In the genomic region with DNA sequence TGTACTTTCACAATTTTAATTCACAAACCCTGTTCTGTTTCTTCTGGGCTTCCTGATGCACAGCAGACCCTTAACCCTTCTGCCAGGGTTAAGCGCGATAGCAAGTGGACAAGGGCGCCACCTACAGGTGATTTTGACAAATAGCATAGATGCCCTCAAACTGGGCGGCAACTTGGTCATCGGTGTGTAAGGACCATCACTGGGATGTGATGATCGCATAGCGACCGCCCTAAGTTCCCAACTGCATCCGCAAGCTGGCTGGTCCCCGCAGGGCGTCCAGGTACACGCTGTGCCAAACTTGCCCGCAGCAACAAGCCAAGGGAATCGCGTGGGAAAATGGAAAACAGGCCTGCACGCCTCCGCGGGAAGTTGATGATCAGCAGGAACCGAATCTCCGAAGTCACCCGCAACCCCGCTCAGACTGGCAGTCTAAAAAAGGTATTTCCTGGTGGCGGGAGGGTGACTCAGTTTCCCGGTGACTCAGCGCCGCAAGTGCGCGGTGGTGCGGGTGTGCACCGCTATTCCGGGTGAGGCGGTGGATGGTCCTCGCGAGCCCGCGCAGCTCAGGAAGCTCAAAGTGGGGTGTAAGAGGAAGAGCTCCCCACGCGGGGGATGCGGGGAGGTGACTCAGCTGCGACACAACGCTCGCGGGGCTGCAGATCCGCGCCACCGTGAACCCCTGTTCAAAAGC, we compare ENCODE assay signal across 8 mouse cellular contexts.
DNase-seq lines count a peak whose midpoint lies in the region; ATAC-seq and TF ChIP-seq lines count a peak whose summit lies in the region.

No protein-coding gene starts in this region.

- 3% methylated on average over 46 of the region's 46 CpGs for WGBS in heart, adult 2 months
- WGBS in limb, embryonic 12.5 days = 1% methylated on average over 46 of the region's 46 CpGs
- under 1% methylated on average over 46 of the region's 46 CpGs for WGBS in midbrain, embryonic 14.5 days

- no peaks in the 10 kb centered on the region for H3K9me3 ChIP-seq in limb, embryonic 12.5 days
- H3K9me3 ChIP-seq in midbrain, embryonic 14.5 days (ENCODE audit: control insufficient read depth, low read length) = no peaks in the 10 kb centered on the region

- peak; percentile 54; the same call in 1 of the 2 replicates for TF ChIP-seq EP300 in heart, adult 2 months (IDR thresholded peaks at IDR 0.05; ENCODE audit: insufficient read depth, low read depth, low read length)

- H3K4me1 ChIP-seq in heart, adult 2 months (ENCODE audit: control insufficient read depth, insufficient read depth, low read length) = peaks cover 3% of the 10 kb centered on the region; the same call in 1 of the 2 replicates
- H3K4me1 ChIP-seq in limb, embryonic 12.5 days (replicated peaks) = peaks cover 6% of the 10 kb centered on the region; the same call in 1 of the 2 replicates
- H3K4me1 ChIP-seq in midbrain, embryonic 14.5 days (ENCODE audit: control insufficient read depth, insufficient read depth, low read length) = peaks cover 7% of the 10 kb centered on the region; the same call in 1 of the 2 replicates

- H3K27me3 ChIP-seq in heart, adult 2 months (ENCODE audit: control insufficient read depth, insufficient read depth, low read length) = no peaks in the 10 kb centered on the region
- H3K27me3 ChIP-seq in limb, embryonic 12.5 days = peaks cover 16% of the 10 kb centered on the region
- peaks cover 5% of the 10 kb centered on the region; the same call in 1 of the 2 replicates for H3K27me3 ChIP-seq in midbrain, embryonic 14.5 days (ENCODE audit: control insufficient read depth, insufficient read depth, low read length)

- H3K4me2 ChIP-seq in limb, embryonic 12.5 days = peak overlapping the region; percentile 93
- peak overlapping the region; percentile 71 for H3K4me2 ChIP-seq in midbrain, embryonic 14.5 days (ENCODE audit: low read length)

- no peaks in the 10 kb centered on the region for H3K79me2 ChIP-seq in heart, adult 2 months (replicated peaks; ENCODE audit: control insufficient read depth, insufficient read depth, low read length)

- no peak; the same call in 1 of the 2 replicates for TF ChIP-seq CTCF in heart, adult 2 months (IDR thresholded peaks at IDR 0.05)

- no peak overlapping the region for H3K27ac ChIP-seq in heart, adult 2 months
- H3K27ac ChIP-seq in limb, embryonic 12.5 days = no peak overlapping the region
- no peak overlapping the region for H3K27ac ChIP-seq in midbrain, embryonic 14.5 days (replicated peaks; ENCODE audit: low read depth, low read length)

- peak; percentile 30 to 58 for DNase-seq in urinary bladder, adult 18-20 months (ENCODE audit: low spot score in 2 of 2)
- no peak for DNase-seq in urinary bladder, adult 2 months (ENCODE audit: low spot score)
- DNase-seq in embryo, embryonic 9.5 days (ENCODE audit: extremely low spot score) = peak; percentile 85
- DNase-seq in heart, adult 2 months = peak; percentile 58 to 69
- DNase-seq in kidney, adult 8-10 months = peak; percentile 32 to 55
- DNase-seq in midbrain, embryonic 14.5 days = peak; percentile 91
- DNase-seq in spleen, adult 18-20 months = peak; percentile 25 to 53

- no peak for TF ChIP-seq POLR2A in heart, adult 2 months (IDR thresholded peaks at IDR 0.05; ENCODE audit: insufficient read depth, low read depth, low read length)

- no peaks in the 10 kb centered on the region for H3K36me3 ChIP-seq in heart, adult 2 months (ENCODE audit: control insufficient read depth, insufficient read depth, low read length)
- H3K36me3 ChIP-seq in limb, embryonic 12.5 days = no peaks in the 10 kb centered on the region
- H3K36me3 ChIP-seq in midbrain, embryonic 14.5 days (ENCODE audit: control insufficient read depth, insufficient read depth, low read length) = no peaks in the 10 kb centered on the region

- intact Hi-C loops in heart, adult 2 months (cut with DNase I) = loop anchor here (1.0 to 5.0 kb wide), 4 partner anchors 175 to 773 kb away; no protein-coding TSS in a partner anchor

- ATAC-seq in limb, embryonic 12.5 days (ENCODE audit: insufficient number of reproducible peaks, insufficient read depth, low FRiP score, low TSS enrichment, low read depth) = no peak
- ATAC-seq in midbrain, embryonic 14.5 days (ENCODE audit: low FRiP score, low TSS enrichment) = peak; percentile 72; the same call in 1 of the 2 replicates

- H3K9ac ChIP-seq in heart, adult 2 months (ENCODE audit: low read depth, low read length) = no peak overlapping the region
- peak overlapping the region; percentile 50 for H3K9ac ChIP-seq in limb, embryonic 12.5 days (replicated peaks)
- peak overlapping the region; percentile 45 for H3K9ac ChIP-seq in midbrain, embryonic 14.5 days (replicated peaks; ENCODE audit: low read length)

- peak overlapping the region; percentile 36 for H3K4me3 ChIP-seq in heart, adult 2 months
- peak overlapping the region; percentile 47 for H3K4me3 ChIP-seq in limb, embryonic 12.5 days (replicated peaks)
- H3K4me3 ChIP-seq in midbrain, embryonic 14.5 days (replicated peaks; ENCODE audit: low read depth, low read length) = peak overlapping the region; percentile 33
